Mouse (Mus musculus): ENCODE measurements around the gene Adcy2.

GRCm38 (mm10) chr13:68778011-68778672 is 221.2 kb downstream of the Adcy2 start:
- TF ChIP-seq CTCF (IDR thresholded peaks at IDR 0.05; ENCODE audit: control insufficient read depth, insufficient read depth, low read length) (no peak), POLR2A (IDR thresholded peaks at IDR 0.05; ENCODE audit: borderline replicate concordance, control insufficient read depth, low read depth, low read length) (no peak)

Data from bone marrow, adult 2 months (tissue).